Mouse (Mus musculus) heart, embryonic 15.5 days (tissue): ENCODE measurements around the gene Keap1. TPM values are rescaled to one million over a fixed set of nuclear protein-coding genes. Genes with fewer than 3 reads are reported as not detected.
"Not testable (repeated sequence)": the region's sequence is repeated elsewhere in the genome, so short reads cannot be mapped to it uniquely, and the experiment has no call there.

ENCODE experiments used
- ATAC-seq: fragments of 200-750 bp; cut with Nextera tagmentation; replicated peaks from 2 replicates; pipeline ENCODE4 v1.8.0; 2017; ENCODE audit warnings: low read depth, moderate TSS enrichment; ENCODE audit not compliant: insufficient number of reproducible peaks, insufficient read depth, low FRiP score
- H3K27ac ChIP-seq: fragments of 300-500 bp; sonication (generic); 2 replicates; pipeline ENCODE4 v1.5.1; 2015; ENCODE audit warnings: mild to moderate bottlenecking, inconsistent platforms
- H3K27me3 ChIP-seq: fragments of 300-500 bp; sonication (generic); 2 replicates; pipeline ENCODE4 v1.6.1; 2015; ENCODE audit warnings: inconsistent platforms
- H3K36me3 ChIP-seq: fragments of 300-500 bp; sonication (generic); 2 replicates; pipeline ENCODE4 v1.6.1; 2015; ENCODE audit warnings: mild to moderate bottlenecking, inconsistent platforms
- H3K4me1 ChIP-seq: fragments of 300-500 bp; sonication (generic); replicated peaks from 2 replicates; pipeline ENCODE4 v1.6.1; 2015; ENCODE audit warnings: inconsistent platforms
- H3K4me2 ChIP-seq: fragments of 300-500 bp; sonication (generic); 2 replicates; pipeline ENCODE4 v1.6.1; 2015; ENCODE audit warnings: inconsistent platforms, mild to moderate bottlenecking, moderate library complexity
- H3K4me3 ChIP-seq: fragments of 300-500 bp; sonication (generic); 2 replicates; pipeline ENCODE4 v1.5.1; 2015; ENCODE audit warnings: mild to moderate bottlenecking, inconsistent platforms
- H3K9ac ChIP-seq: fragments of 300-500 bp; sonication (generic); 2 replicates; pipeline ENCODE4 v1.6.1; 2015; ENCODE audit warnings: mild to moderate bottlenecking, inconsistent platforms
- H3K9me3 ChIP-seq: fragments of 300-500 bp; sonication (generic); replicated peaks from 2 replicates; pipeline ENCODE4 v1.6.1; 2016; ENCODE audit warnings: inconsistent platforms
- WGBS: fragments of 180-500 bp; shearing (Covaris S2); methylation state at CpG from one replicate; pipeline ENCODE4 v1.1.7; 2015; ENCODE audit warnings: mixed read lengths; 5-methylcytosine and 5-hydroxymethylcytosine counted together
- polyA plus RNA-seq: library from polyadenylated mRNA; unstranded; fragments of >200 nt; fragmentation: Nextera tagmentation; extraction: Ambion mirVana; gene quantifications from 2 replicates; pipeline ENCODE4 v1.2.1, GENCODE M21; 2015

Gene Keap1
- polyA plus RNA-seq, 1 experiment from 2014 or later, result 43.4 TPM

DNA sequence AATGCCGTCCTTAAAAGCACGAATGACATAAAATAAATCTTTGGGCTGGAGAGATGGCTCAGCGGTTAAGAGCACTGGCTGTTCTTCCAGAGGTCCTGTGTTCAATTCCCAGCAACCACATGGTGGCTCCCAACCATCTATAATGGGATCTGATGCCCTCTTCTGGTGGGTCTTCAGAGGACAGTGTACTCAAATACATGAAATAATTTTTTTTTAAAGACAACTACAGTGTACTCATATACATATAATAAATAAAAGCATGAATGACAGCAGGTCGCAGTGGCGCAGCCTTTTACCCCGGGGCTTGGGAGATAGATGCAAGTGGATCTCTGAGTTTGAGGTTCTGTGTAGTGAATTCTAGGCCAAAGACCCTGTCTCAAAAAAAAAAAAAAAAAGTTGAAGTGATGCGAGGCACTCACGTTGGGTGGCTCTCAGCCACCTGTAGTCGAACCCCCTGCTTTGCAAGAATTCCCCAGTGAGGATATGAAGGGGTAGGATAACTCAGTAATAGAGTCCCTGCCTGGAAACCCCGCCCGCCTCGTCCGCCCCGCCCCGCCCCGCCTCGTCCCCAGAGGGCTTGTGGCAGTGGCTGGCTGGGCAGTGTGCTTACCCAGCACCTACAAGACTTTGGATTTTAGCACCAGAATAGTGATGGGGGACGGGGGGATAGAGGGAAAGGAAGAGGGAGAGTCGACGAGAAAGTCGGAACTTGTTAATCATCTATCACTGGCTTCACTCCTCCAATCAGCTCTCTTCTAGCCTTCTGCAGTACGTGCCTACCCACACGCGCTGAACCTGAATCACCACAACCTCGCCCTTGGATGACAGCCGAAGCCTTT is 14.4 kb downstream of the Keap1 start:
- ATAC-seq, result 0 out of 2 replicates have a peak, but pooled peaks have one; percentile 49
- H3K27ac ChIP-seq, result peak overlapping the region; percentile 77
- H3K4me3 ChIP-seq, result peak overlapping the region; percentile 50
- H3K4me1 ChIP-seq, result peaks cover 35% of the 10 kb centered on the region
- H3K27me3 ChIP-seq, result no peaks in the 10 kb centered on the region
- H3K4me2 ChIP-seq, result peak overlapping the region; percentile 70
- H3K9ac ChIP-seq, result peak overlapping the region; percentile 42
- H3K36me3 ChIP-seq, result peaks cover 8% of the 10 kb centered on the region
- no peaks in the 10 kb centered on the region for H3K9me3 ChIP-seq
- 21% methylated on average over 26 of the region's 26 CpGs for WGBS

DNA sequence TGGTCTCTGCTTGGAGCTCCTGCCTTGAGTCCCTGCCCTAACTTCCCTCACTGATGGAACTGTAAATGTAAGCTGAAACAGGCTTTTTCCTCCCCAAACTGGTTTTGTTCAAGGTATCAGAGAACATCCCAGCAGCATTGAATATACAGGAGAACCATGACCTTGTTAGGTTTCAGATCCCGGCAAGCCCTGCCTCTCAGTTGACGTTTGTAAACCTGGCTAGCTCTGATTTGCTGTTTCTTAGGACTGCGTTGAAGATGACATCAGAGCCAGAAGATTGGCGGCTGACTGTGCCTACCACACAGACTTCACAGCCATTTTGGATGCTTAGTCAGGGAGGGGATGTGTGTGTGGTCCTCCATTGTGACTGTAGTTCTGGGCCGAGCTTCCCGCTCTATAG is 15.3 kb downstream of the Keap1 start:
- ATAC-seq, result no peak
- Histone ChIP-seq H3K4me3 (no peak overlapping the region), H3K4me2 (no peak overlapping the region), H3K4me1 (peaks cover 35% of the 10 kb centered on the region), H3K9ac (no peak overlapping the region), H3K9me3 (no peaks in the 10 kb centered on the region), H3K27ac (no peak overlapping the region), H3K27me3 (no peaks in the 10 kb centered on the region), H3K36me3 (no peaks in the 10 kb centered on the region)
- WGBS, result 88% methylated on average over 6 of the region's 6 CpGs

DNA sequence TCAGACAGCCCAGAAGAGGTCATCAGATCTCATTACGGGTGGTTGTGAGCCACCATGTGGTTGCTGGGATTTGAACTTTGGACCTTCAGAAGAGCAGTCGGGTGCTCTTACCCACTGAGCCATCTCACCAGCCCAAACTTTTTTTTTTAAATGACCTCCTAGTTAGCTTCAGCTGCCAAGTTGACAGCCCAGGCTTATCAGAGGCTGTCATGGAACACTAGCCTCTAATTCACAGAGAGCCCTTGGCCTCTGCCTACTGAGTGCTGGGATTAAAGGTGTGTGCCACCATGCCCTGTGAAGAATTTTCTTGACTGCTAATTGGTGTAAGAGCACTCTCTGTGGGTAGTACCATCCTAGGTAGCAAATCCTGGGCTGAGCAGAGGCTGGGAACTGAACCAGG is 15.7 kb downstream of the Keap1 start:
- H3K9me3 ChIP-seq, H3K4me2 ChIP-seq, H3K9ac ChIP-seq, ATAC-seq, H3K27ac ChIP-seq, H3K27me3 ChIP-seq, H3K36me3 ChIP-seq, H3K4me3 ChIP-seq: not testable (repeated sequence)
- 98% methylated on average over 2 of the region's 2 CpGs for WGBS
- peaks cover 35% of the 10 kb centered on the region for H3K4me1 ChIP-seq

DNA sequence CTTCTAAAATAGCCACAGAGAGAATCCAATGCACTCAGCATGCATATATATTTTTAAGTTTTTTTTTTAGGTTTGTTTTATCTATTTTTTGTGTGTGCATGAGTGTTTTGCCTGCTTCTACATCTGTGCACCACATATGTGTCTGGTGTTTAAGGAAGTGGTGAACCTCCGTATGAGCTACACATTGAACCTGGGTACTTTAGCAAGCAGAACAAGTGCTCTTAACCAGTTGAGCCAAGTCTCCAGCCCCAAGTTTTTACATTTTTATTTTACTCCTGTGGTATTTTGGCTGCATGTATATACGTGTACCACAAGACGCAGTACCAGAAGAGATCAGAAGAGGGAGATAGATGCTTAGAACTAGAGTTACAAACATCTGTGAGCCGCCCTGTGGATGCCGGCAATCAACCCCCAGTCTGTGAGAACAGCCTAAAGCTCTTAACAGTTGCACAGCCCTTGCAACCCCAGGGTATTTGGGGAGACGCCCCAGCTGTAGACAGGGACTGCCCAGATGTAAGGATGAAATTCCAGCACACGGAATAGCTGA is 17.7 kb downstream of the Keap1 start:
- Histone ChIP-seq H3K9me3 (no peaks in the 10 kb centered on the region), H3K9ac (no peak overlapping the region), H3K4me2 (peak overlapping the region; percentile 53), H3K27me3 (no peaks in the 10 kb centered on the region), H3K4me1 (peaks cover 19% of the 10 kb centered on the region), H3K27ac (peak overlapping the region; percentile 79), H3K36me3 (no peaks in the 10 kb centered on the region), H3K4me3 (peak overlapping the region; percentile 33; the same call in 1 of the 2 replicates)
- WGBS, result 18% methylated on average over 7 of the region's 7 CpGs
- ATAC-seq, result no peak

DNA sequence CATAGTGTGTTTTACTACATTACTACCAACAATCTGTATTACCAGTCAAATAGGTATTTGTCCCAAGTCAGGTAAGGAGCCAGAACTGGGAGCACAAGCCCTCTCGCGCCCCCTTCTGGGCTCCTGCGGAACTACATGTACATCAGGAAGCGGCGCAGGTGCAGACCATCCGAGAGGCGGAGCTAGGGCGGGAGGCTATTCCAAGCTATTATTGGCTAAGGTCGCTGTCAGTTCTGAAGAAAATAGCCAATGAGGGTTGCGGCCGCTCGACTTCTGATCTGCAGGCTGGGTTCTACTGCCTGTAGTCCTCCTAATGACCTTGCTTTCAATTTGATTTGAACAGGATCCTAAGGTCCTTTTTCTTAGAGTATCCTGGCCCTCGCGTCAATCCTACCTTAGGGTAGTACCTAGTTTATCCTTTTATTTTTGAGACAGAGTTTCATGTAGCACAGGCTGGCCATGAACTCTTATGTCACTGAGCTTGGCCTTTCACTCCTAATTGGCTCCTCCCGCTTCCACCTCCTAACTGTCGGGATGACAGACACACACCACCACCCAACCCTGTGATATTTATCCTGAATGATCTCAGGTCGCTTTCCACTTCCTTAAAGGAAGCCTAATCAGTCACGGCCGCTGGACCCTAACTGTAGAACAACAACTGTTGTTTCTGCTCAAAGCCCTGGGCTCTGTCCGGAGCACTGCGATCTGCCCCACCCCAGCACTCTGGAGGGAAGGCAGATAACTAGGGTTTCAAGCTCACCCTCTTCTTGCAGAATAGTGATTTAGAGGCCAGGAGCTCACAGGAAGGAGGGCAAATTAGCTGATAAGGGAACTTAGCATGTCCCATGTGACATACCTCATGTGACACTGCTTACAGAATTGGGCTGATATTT is 18.4 kb downstream of the Keap1 start:
- ATAC-seq, result peak; percentile 91
- H3K4me3 ChIP-seq, result peak overlapping the region; percentile 33
- 7% methylated on average over 21 of the region's 21 CpGs for WGBS
- peaks cover 19% of the 10 kb centered on the region for H3K4me1 ChIP-seq
- H3K27me3 ChIP-seq, result no peaks in the 10 kb centered on the region
- no peaks in the 10 kb centered on the region for H3K36me3 ChIP-seq
- H3K9me3 ChIP-seq, result no peaks in the 10 kb centered on the region
- H3K9ac ChIP-seq, result 0 out of 2 replicates have a peak overlapping the region, but pooled peaks have one; percentile 5
- H3K4me2 ChIP-seq, result peak overlapping the region; percentile 53
- H3K27ac ChIP-seq, result peak overlapping the region; percentile 79

DNA sequence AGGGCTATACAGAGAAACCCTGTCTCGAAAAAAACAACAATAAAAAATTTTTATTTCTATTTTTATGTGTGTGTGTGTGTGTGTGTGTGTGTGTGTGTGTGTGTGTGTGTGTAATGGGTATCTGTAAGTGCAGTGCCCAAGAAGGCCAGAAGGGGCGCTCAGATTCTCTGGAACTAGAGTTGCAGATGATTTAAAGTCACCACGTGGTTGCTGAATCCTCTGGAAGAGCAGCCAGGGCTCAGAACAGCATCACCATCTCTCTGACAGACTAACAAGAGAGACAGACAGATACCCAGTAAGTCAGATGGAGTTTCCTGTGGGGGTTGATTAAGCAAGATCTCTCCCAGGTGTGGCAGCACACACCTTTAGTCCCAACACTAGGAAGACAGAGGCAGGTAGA is 19.3 kb downstream of the Keap1 start:
- no peak overlapping the region for H3K4me2 ChIP-seq
- no peak for ATAC-seq
- H3K9me3 ChIP-seq, result no peaks in the 10 kb centered on the region
- H3K9ac ChIP-seq, result no peak overlapping the region
- no peaks in the 10 kb centered on the region for H3K36me3 ChIP-seq
- WGBS, result 57% methylated on average over 3 of the region's 3 CpGs
- peaks cover 13% of the 10 kb centered on the region for H3K4me1 ChIP-seq
- no peak overlapping the region for H3K4me3 ChIP-seq
- no peak overlapping the region for H3K27ac ChIP-seq
- H3K27me3 ChIP-seq, result no peaks in the 10 kb centered on the region

DNA sequence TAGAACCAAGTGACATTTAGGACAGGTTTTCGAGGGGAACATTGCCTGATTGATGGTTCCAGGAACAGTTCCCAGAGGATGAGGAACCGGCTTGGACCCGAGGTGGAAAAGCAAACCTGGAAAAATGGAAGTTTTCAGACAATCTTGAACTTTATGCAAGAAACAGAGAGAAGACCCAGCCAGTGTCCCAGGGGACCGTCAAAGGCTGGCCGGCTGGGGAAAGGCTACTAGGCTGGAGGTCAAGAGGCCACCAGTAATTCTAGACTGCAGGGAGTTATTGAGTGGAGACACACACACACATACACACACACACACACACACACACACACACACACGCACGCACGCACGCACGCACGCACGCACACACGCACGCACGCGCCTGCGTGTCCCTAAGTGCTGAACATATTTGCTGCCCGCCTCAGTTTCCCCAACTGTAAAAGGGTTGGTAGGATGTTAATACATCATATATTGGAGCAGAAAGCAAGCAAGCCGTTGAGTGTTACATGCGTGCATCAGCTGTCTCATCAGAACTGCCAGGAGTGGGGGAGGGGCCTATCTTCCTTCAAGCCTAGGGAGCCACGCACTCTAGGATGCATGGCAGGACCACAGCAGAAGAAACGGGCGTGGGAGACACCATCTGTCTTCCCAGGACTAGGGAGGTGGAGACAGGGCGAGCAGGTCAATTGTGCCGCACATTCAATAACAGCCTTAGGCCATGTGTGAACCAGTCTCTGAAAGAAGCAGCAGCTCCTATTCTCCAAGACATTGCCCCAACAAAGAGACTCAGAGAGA is 22.9 kb downstream of the Keap1 start:
- H3K4me3 ChIP-seq, result no peak overlapping the region
- H3K9ac ChIP-seq, result no peak overlapping the region
- peaks cover 6% of the 10 kb centered on the region for H3K36me3 ChIP-seq
- H3K4me1 ChIP-seq, result peaks cover 5% of the 10 kb centered on the region
- ATAC-seq, result no peak
- no peak overlapping the region for H3K27ac ChIP-seq
- H3K4me2 ChIP-seq, result no peak overlapping the region
- 71% methylated on average over 25 of the region's 25 CpGs for WGBS
- no peaks in the 10 kb centered on the region for H3K9me3 ChIP-seq
- H3K27me3 ChIP-seq, result no peaks in the 10 kb centered on the region

DNA sequence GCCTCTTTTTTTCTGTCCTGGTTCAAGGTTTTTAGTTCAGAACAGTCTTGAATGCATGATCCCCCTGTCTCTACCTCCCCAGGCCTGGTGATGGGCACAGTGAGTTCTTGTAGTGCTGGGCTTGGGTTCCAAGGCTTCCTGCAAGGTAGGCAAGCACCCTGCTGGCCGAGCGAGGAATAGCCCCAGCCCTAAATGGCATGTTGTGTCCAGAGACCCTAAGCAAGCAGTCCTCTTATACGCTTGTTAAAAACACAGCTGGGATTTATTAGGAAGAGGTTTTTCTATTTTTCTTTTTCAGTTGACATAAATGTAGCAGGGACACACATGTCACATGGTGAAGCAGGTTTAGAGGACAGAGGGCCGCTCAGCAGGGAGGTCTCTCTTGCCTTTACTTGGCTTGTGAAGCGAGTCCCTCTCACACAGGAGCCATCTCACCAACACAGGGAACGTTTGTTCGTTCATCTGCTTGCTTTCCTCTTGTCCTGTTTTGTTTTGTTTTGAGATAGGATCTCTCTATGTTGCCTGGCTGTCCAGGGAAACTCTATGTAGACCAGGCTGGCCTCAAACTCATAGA is 25.5 kb downstream of the Keap1 start:
- H3K9ac ChIP-seq, result no peak overlapping the region
- H3K36me3 ChIP-seq, result peaks cover 12% of the 10 kb centered on the region
- H3K27ac ChIP-seq, result no peak overlapping the region
- no peaks in the 10 kb centered on the region for H3K4me1 ChIP-seq
- 38% methylated on average over 7 of the region's 7 CpGs for WGBS
- H3K4me3 ChIP-seq, result no peak overlapping the region
- no peak overlapping the region for H3K4me2 ChIP-seq
- ATAC-seq, result no peak
- no peaks in the 10 kb centered on the region for H3K9me3 ChIP-seq
- H3K27me3 ChIP-seq, result no peaks in the 10 kb centered on the region

DNA sequence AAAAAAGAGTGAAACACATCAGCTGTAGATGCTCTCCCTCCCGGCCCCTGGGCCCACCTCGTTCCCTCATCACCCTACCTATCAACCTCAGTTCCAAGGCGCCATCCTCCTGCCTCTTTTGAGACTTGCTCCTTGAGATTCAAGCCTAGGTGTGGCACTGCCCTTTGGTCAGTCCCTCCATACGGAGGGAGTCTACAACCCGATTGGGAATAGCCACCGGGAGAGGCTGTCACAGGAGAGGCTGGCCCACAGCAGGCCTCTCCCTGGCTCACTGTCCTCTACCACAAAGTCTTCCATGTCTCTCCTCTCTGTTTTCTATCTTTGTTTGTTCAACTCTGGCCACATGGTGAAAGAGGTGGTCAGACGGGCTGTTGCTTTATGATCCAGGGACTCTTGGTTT is 27.5 kb downstream of the Keap1 start:
- no peak overlapping the region for H3K27ac ChIP-seq

DNA sequence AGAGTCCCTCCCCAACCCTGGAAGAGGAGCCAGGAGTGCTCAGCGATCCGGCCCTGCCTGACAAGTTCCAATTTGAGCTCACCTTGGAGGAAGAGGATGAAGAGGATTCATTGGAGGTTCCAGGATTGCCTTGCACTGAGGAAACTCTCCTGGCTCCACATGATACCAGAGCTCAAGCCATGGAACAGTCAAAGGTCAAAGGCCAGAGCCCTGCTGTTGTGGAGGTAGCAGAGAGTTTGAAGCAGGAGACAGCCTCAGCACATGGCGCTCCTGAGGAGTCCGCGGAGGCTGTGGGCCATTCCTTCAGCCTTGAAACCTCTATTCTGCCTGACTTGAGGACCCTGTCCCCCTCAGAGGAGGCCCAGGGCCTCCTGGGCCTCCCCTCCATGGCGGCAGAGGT is 28.3 kb downstream of the Keap1 start:
- WGBS, result 79% methylated on average over 6 of the region's 6 CpGs
- Histone ChIP-seq H3K4me2 (no peak overlapping the region), H3K4me1 (no peaks in the 10 kb centered on the region)

More for the DNA sequence above, 27.5 kb downstream of the Keap1 start:
- 85% methylated on average over 7 of the region's 7 CpGs for WGBS
- Histone ChIP-seq H3K36me3 (peaks cover 18% of the 10 kb centered on the region), H3K9ac (no peak overlapping the region), H3K4me2 (no peak overlapping the region), H3K4me3 (no peak overlapping the region), H3K9me3 (no peaks in the 10 kb centered on the region), H3K27me3 (no peaks in the 10 kb centered on the region), H3K4me1 (no peaks in the 10 kb centered on the region)
- ATAC-seq, result no peak

More for the DNA sequence above, 28.3 kb downstream of the Keap1 start:
- ATAC-seq, result no peak
- no peak overlapping the region for H3K27ac ChIP-seq
- no peak overlapping the region for H3K9ac ChIP-seq
- H3K27me3 ChIP-seq, result no peaks in the 10 kb centered on the region
- H3K9me3 ChIP-seq, result no peaks in the 10 kb centered on the region
- peaks cover 23% of the 10 kb centered on the region for H3K36me3 ChIP-seq
- H3K4me3 ChIP-seq, result no peak overlapping the region
